Mouse (Mus musculus) T-helper 2 cell (primary cell): ENCODE results near the gene Tmem88.

ENCODE experiments used
- in situ Hi-C: fragments of 300-600 bp; cut with MboI, MseI; formaldehyde crosslinking; loops from one replicate; pipeline ENCODE4 v1.15.1; 2025; ENCODE audit warnings: high pct_unique_total_duplicates

The Tmem88 gene

GRCm38 (mm10) chr11:69386758-69387157 lies 11.3 kb downstream of the Tmem88 start:
- in situ Hi-C loops: loop anchor here (5.0 kb wide), 1 partner anchor 129 kb away; no protein-coding TSS in a partner anchor

- in situ Hi-C loops: loop anchor here (5.0 kb wide), 1 partner anchor 128 kb away; no protein-coding TSS in a partner anchor
These were observed 13.1 kb downstream of the Tmem88 start for GRCm38 (mm10) chr11:69384979-69385378.

- in situ Hi-C loops: no loop called here
These were observed 15.4 kb downstream of the Tmem88 start for GRCm38 (mm10) chr11:69382478-69383105.

- in situ Hi-C loops: no loop called here
These were observed 16.7 kb downstream of the Tmem88 start for GRCm38 (mm10) chr11:69381356-69381755.

GRCm38 (mm10) chr11:69379600-69379999 lies 18.4 kb downstream of the Tmem88 start:
- in situ Hi-C loops: no loop called here

- in situ Hi-C loops: no loop called here
These were observed 20.3 kb downstream of the Tmem88 start for GRCm38 (mm10) chr11:69377766-69378165.

- in situ Hi-C loops: no loop called here
These were observed 22.4 kb downstream of the Tmem88 start for GRCm38 (mm10) chr11:69375646-69376045.

GRCm38 (mm10) chr11:69373223-69373965 lies 24.6 kb downstream of the Tmem88 start:
- in situ Hi-C loops: no loop called here

- in situ Hi-C loops: no loop called here
These were observed 25.3 kb downstream of the Tmem88 start for GRCm38 (mm10) chr11:69372780-69373170.

GRCm38 (mm10) chr11:69372056-69372779 lies 25.8 kb downstream of the Tmem88 start:
- in situ Hi-C loops: no loop called here

- in situ Hi-C loops: no loop called here
These were observed 26.4 kb downstream of the Tmem88 start for GRCm38 (mm10) chr11:69371601-69372000.

- in situ Hi-C loops: no loop called here
These were observed 27.2 kb downstream of the Tmem88 start for GRCm38 (mm10) chr11:69370817-69371215.

- in situ Hi-C loops: no loop called here
These were observed 27.8 kb downstream of the Tmem88 start for GRCm38 (mm10) chr11:69369990-69370816.

GRCm38 (mm10) chr11:69369215-69369989 lies 28.6 kb downstream of the Tmem88 start, which contains the start of gene Chd3:
Gene Chd3 (minus strand): TSS chr11:69369406.
- in situ Hi-C loops: no loop called here

- in situ Hi-C loops: no loop called here
These were observed 29.4 kb downstream of the Tmem88 start for GRCm38 (mm10) chr11:69368356-69369214.

GRCm38 (mm10) chr11:69367616-69368355 lies 30.2 kb downstream of the Tmem88 start:
- in situ Hi-C loops: no loop called here

GRCm38 (mm10) chr11:69366855-69367615 lies 31.0 kb downstream of the Tmem88 start:
- in situ Hi-C loops: no loop called here

GRCm38 (mm10) chr11:69366157-69366854 lies 31.7 kb downstream of the Tmem88 start:
- in situ Hi-C loops: no loop called here
